Mouse (Mus musculus): Measurements from ENCODE around the gene Map2k7.
A peak's percentile ranks its signal among the peaks of the same experiment; 100 is the strongest.

The Map2k7 gene

GRCm38 (mm10) chr8:4238434-4239192 is at the start of gene Map2k7, which contains the start of gene Gm49320:
Map2k7 (plus strand) TSS chr8:4238740.
Gm49320 (plus strand) TSS chr8:4238865.
- DNase-seq = peak; percentile 100

- DNase-seq = no peak
These were observed 49.4 kb upstream of the Map2k7 start for GRCm38 (mm10) chr8:4189031-4189722.

- no peak for DNase-seq
These were observed 46.2 kb upstream of the Map2k7 start for GRCm38 (mm10) chr8:4192305-4192704.

GRCm38 (mm10) chr8:4192807-4193587 is 45.5 kb upstream of the Map2k7 start:
- peak; percentile 89 to 90 for DNase-seq

GRCm38 (mm10) chr8:4193588-4193894 is 45.0 kb upstream of the Map2k7 start:
- no peak for DNase-seq

GRCm38 (mm10) chr8:4201321-4201720 is 37.2 kb upstream of the Map2k7 start:
- DNase-seq = no peak

- DNase-seq = no peak
These were observed 33.1 kb upstream of the Map2k7 start for GRCm38 (mm10) chr8:4205246-4206123.

- peak; percentile 39 to 44 for DNase-seq
These were observed 32.1 kb upstream of the Map2k7 start for GRCm38 (mm10) chr8:4206182-4207015.

- no peak for DNase-seq
These were observed 31.6 kb upstream of the Map2k7 start for GRCm38 (mm10) chr8:4207016-4207350.

- DNase-seq = no peak
These were observed 27.4 kb upstream of the Map2k7 start for GRCm38 (mm10) chr8:4211097-4211496.

- no peak for DNase-seq
These were observed 25.7 kb upstream of the Map2k7 start for GRCm38 (mm10) chr8:4212809-4213209.

GRCm38 (mm10) chr8:4213210-4214005 is 25.1 kb upstream of the Map2k7 start:
- no peak for DNase-seq

GRCm38 (mm10) chr8:4214006-4214980 is 24.2 kb upstream of the Map2k7 start:
- no peak for DNase-seq

GRCm38 (mm10) chr8:4216296-4216695 is 22.2 kb upstream of the Map2k7 start:
- DNase-seq = no peak

GRCm38 (mm10) chr8:4216791-4217621 is 21.5 kb upstream of the Map2k7 start, which contains the start of gene Prr36:
Prr36 (minus strand) TSS chr8:4217459.
- peak; percentile 52 to 57 for DNase-seq

GRCm38 (mm10) chr8:4219617-4220016 is 18.9 kb upstream of the Map2k7 start:
- no peak for DNase-seq

GRCm38 (mm10) chr8:4222059-4222458 is 16.5 kb upstream of the Map2k7 start:
- DNase-seq = no peak

- peak in 1 of 2 experiments; percentile 1 for DNase-seq
These were observed 12.2 kb upstream of the Map2k7 start for GRCm38 (mm10) chr8:4226323-4226722.
